Mouse (Mus musculus) lung, adult 2 months (tissue): Measurements from ENCODE around the gene Mau2.

ENCODE experiments used
- CTCF ChIP-seq: fragments of 200-500 bp; IDR thresholded peaks from 2 replicates; pipeline ENCODE4 v1.5.1; 2011; ENCODE audit warnings: mild to moderate bottlenecking, low read length, control low read depth; ENCODE audit not compliant: insufficient read depth
- POLR2A ChIP-seq: fragments of 200-500 bp; IDR thresholded peaks from 2 replicates; pipeline ENCODE4 v1.6.1; 2011; ENCODE audit warnings: low read depth, mild to moderate bottlenecking, control low read depth, low read length, borderline replicate concordance; ENCODE audit errors: extremely low read depth

GRCm38 (mm10) chr8:70003204-70003657 lies 39.3 kb downstream of the Mau2 start:
- TF ChIP-seq POLR2A (no peak), CTCF (no peak)
